Mouse (Mus musculus) heart, embryonic 13.5 days (tissue): ENCODE results near the gene Lama2. TPM values are rescaled to one million over a fixed set of nuclear protein-coding genes. Genes with fewer than 3 reads are reported as not detected.
A peak's percentile ranks its signal among the peaks of the same experiment; 100 is the strongest.

ENCODE experiments used
- ATAC-seq: fragments of 200-750 bp; cut with Nextera tagmentation; 2 replicates; pipeline ENCODE4 v1.8.0; 2017; ENCODE audit warnings: moderate TSS enrichment; ENCODE audit not compliant: insufficient number of reproducible peaks, low FRiP score, low TSS enrichment; ENCODE audit errors: extremely low read depth
- H3K27ac ChIP-seq: fragments of 300-500 bp; sonication (generic); replicated peaks from 2 replicates; pipeline ENCODE4 v1.5.1; 2015; ENCODE audit warnings: moderate library complexity, mild to moderate bottlenecking, inconsistent platforms
- H3K27me3 ChIP-seq: fragments of 300-500 bp; sonication (generic); replicated peaks from 2 replicates; pipeline ENCODE4 v1.6.1; 2015; ENCODE audit warnings: mild to moderate bottlenecking, inconsistent platforms
- H3K36me3 ChIP-seq: fragments of 300-500 bp; sonication (generic); 2 replicates; pipeline ENCODE4 v1.6.1; 2015; ENCODE audit warnings: mild to moderate bottlenecking, inconsistent platforms
- H3K4me1 ChIP-seq: fragments of 300-500 bp; sonication (generic); 2 replicates; pipeline ENCODE4 v1.6.1; 2015; ENCODE audit warnings: inconsistent platforms
- H3K4me2 ChIP-seq: fragments of 300-500 bp; sonication (generic); 2 replicates; pipeline ENCODE4 v1.6.1; 2015; ENCODE audit warnings: inconsistent platforms, mild to moderate bottlenecking, moderate library complexity
- H3K4me3 ChIP-seq: fragments of 300-500 bp; sonication (generic); 2 replicates; pipeline ENCODE4 v1.5.1; 2015; ENCODE audit warnings: moderate library complexity, mild to moderate bottlenecking, inconsistent platforms
- H3K9ac ChIP-seq: fragments of 300-500 bp; sonication (generic); 2 replicates; pipeline ENCODE4 v1.6.1; 2015; ENCODE audit warnings: inconsistent platforms, mild to moderate bottlenecking, moderate library complexity
- H3K9me3 ChIP-seq: fragments of 300-500 bp; sonication (generic); 2 replicates; pipeline ENCODE4 v1.6.1; 2016; ENCODE audit warnings: inconsistent platforms
- WGBS: fragments of 180-500 bp; shearing (Covaris S2); methylation state at CpG from one replicate; pipeline ENCODE4 v1.1.7; 2015; ENCODE audit warnings: mixed read lengths; 5-methylcytosine and 5-hydroxymethylcytosine counted together
- polyA plus RNA-seq: library from polyadenylated mRNA; unstranded; fragments of >200 nt; fragmentation: Nextera tagmentation; extraction: Ambion mirVana; gene quantifications from 2 replicates; pipeline ENCODE4 v1.2.1, GENCODE M21; 2015

Gene Lama2
- polyA plus RNA-seq, 1 experiment from 2014 or later = 13.8 TPM

- WGBS = 74% methylated on average over 3 of the region's 3 CpGs
- H3K4me1 ChIP-seq = no peaks in the 10 kb centered on the region
- H3K9me3 ChIP-seq = no peaks in the 10 kb centered on the region
- no peaks in the 10 kb centered on the region for H3K36me3 ChIP-seq
- no peak overlapping the region for H3K9ac ChIP-seq
- no peak for ATAC-seq
- H3K27ac ChIP-seq = no peak overlapping the region
- H3K4me2 ChIP-seq = no peak overlapping the region
- no peaks in the 10 kb centered on the region for H3K27me3 ChIP-seq
- no peak overlapping the region for H3K4me3 ChIP-seq
These were observed 454.8 kb downstream of the Lama2 start for GRCm38 (mm10) chr10:27164738-27165137.

- H3K4me3 ChIP-seq = no peak overlapping the region
- H3K4me2 ChIP-seq = no peak overlapping the region
- H3K9ac ChIP-seq = no peak overlapping the region
- no peaks in the 10 kb centered on the region for H3K36me3 ChIP-seq
- ATAC-seq = no peak; the same call in 1 of the 2 replicates
- H3K27ac ChIP-seq = no peak overlapping the region
- H3K27me3 ChIP-seq = no peaks in the 10 kb centered on the region
- no peaks in the 10 kb centered on the region for H3K4me1 ChIP-seq
- H3K9me3 ChIP-seq = no peaks in the 10 kb centered on the region
- WGBS = 75% methylated on average over 2 of the region's 2 CpGs
These were observed 457.2 kb downstream of the Lama2 start for GRCm38 (mm10) chr10:27162364-27162763.

GRCm38 (mm10) chr10:27150220-27150619 lies 469.3 kb downstream of the Lama2 start:
- Histone ChIP-seq H3K4me1 (no peaks in the 10 kb centered on the region), H3K4me3 (no peak overlapping the region), H3K4me2 (no peak overlapping the region), H3K27me3 (no peaks in the 10 kb centered on the region), H3K9ac (no peak overlapping the region), H3K27ac (no peak overlapping the region), H3K9me3 (no peaks in the 10 kb centered on the region), H3K36me3 (peaks cover 3% of the 10 kb centered on the region; the same call in 1 of the 2 replicates)
- WGBS = 76% methylated on average over 3 of the region's 3 CpGs
- no peak for ATAC-seq

- Histone ChIP-seq H3K4me1 (peaks cover 18% of the 10 kb centered on the region), H3K36me3 (no peaks in the 10 kb centered on the region), H3K9ac (no peak overlapping the region), H3K27ac (no peak overlapping the region), H3K9me3 (no peaks in the 10 kb centered on the region), H3K4me2 (no peak overlapping the region), H3K4me3 (no peak overlapping the region), H3K27me3 (no peaks in the 10 kb centered on the region)
- WGBS = 18% methylated on average over 3 of the region's 3 CpGs
- no peak for ATAC-seq
These were observed 479.1 kb downstream of the Lama2 start for GRCm38 (mm10) chr10:27140422-27140821.

GRCm38 (mm10) chr10:27135768-27136167 lies 483.8 kb downstream of the Lama2 start:
- H3K27ac ChIP-seq = no peak overlapping the region
- no peak overlapping the region for H3K9ac ChIP-seq
- ATAC-seq = no peak
- H3K27me3 ChIP-seq = no peaks in the 10 kb centered on the region
- no peak overlapping the region for H3K4me2 ChIP-seq
- no peak overlapping the region for H3K4me3 ChIP-seq
- no peaks in the 10 kb centered on the region for H3K36me3 ChIP-seq
- 69% methylated on average over 1 of the region's 1 CpGs for WGBS
- peaks cover 31% of the 10 kb centered on the region for H3K4me1 ChIP-seq
- no peaks in the 10 kb centered on the region for H3K9me3 ChIP-seq

GRCm38 (mm10) chr10:27133135-27133534 lies 486.4 kb downstream of the Lama2 start:
- H3K4me3 ChIP-seq = no peak overlapping the region
- peaks cover 23% of the 10 kb centered on the region for H3K4me1 ChIP-seq
- no peak for ATAC-seq
- H3K36me3 ChIP-seq = no peaks in the 10 kb centered on the region
- H3K9ac ChIP-seq = no peak overlapping the region
- H3K4me2 ChIP-seq = no peak overlapping the region
- WGBS = 9% methylated on average over 1 of the region's 1 CpGs
- H3K27ac ChIP-seq = no peak overlapping the region
- H3K27me3 ChIP-seq = no peaks in the 10 kb centered on the region
- H3K9me3 ChIP-seq = no peaks in the 10 kb centered on the region

- H3K4me1 ChIP-seq = peaks cover 14% of the 10 kb centered on the region
- no peaks in the 10 kb centered on the region for H3K36me3 ChIP-seq
- 46% methylated on average over 2 of the region's 2 CpGs for WGBS
- ATAC-seq = no peak
- no peak overlapping the region for H3K4me3 ChIP-seq
- no peaks in the 10 kb centered on the region for H3K27me3 ChIP-seq
- no peak overlapping the region for H3K9ac ChIP-seq
- no peak overlapping the region for H3K4me2 ChIP-seq
- H3K27ac ChIP-seq = peak overlapping the region; percentile 34
- no peaks in the 10 kb centered on the region for H3K9me3 ChIP-seq
These were observed 492.1 kb downstream of the Lama2 start for GRCm38 (mm10) chr10:27127454-27127853.

- Histone ChIP-seq H3K4me2 (no peak overlapping the region), H3K4me3 (no peak overlapping the region), H3K36me3 (no peaks in the 10 kb centered on the region), H3K9me3 (no peaks in the 10 kb centered on the region), H3K27me3 (no peaks in the 10 kb centered on the region), H3K9ac (no peak overlapping the region), H3K4me1 (peaks cover 14% of the 10 kb centered on the region), H3K27ac (no peak overlapping the region)
- 74% methylated on average over 5 of the region's 5 CpGs for WGBS
- no peak for ATAC-seq
These were observed 495.8 kb downstream of the Lama2 start for GRCm38 (mm10) chr10:27123763-27124162.

- no peaks in the 10 kb centered on the region for H3K9me3 ChIP-seq
- 0 out of 2 replicates have a peak, but pooled peaks cover 3% of the 10 kb centered on the region for H3K36me3 ChIP-seq
- WGBS = 74% methylated on average over 3 of the region's 3 CpGs
- no peak overlapping the region for H3K9ac ChIP-seq
- no peak overlapping the region for H3K4me2 ChIP-seq
- no peaks in the 10 kb centered on the region for H3K4me1 ChIP-seq
- H3K4me3 ChIP-seq = no peak overlapping the region
- no peaks in the 10 kb centered on the region for H3K27me3 ChIP-seq
- H3K27ac ChIP-seq = no peak overlapping the region
- ATAC-seq = no peak
These were observed 501.7 kb downstream of the Lama2 start for GRCm38 (mm10) chr10:27117815-27118214.

GRCm38 (mm10) chr10:27116938-27117647 lies 502.5 kb downstream of the Lama2 start:
- H3K27me3 ChIP-seq = no peaks in the 10 kb centered on the region
- 78% methylated on average over 2 of the region's 2 CpGs for WGBS
- no peaks in the 10 kb centered on the region for H3K4me1 ChIP-seq
- no peak overlapping the region for H3K27ac ChIP-seq
- H3K36me3 ChIP-seq = 0 out of 2 replicates have a peak, but pooled peaks cover 3% of the 10 kb centered on the region
- no peaks in the 10 kb centered on the region for H3K9me3 ChIP-seq
- no peak overlapping the region for H3K4me2 ChIP-seq
- H3K9ac ChIP-seq = no peak overlapping the region
- ATAC-seq = no peak
- no peak overlapping the region for H3K4me3 ChIP-seq

- WGBS = 80% methylated on average over 3 of the region's 3 CpGs
- Histone ChIP-seq H3K36me3 (0 out of 2 replicates have a peak, but pooled peaks cover 3% of the 10 kb centered on the region), H3K4me3 (no peak overlapping the region), H3K9ac (no peak overlapping the region), H3K9me3 (no peaks in the 10 kb centered on the region), H3K4me1 (no peaks in the 10 kb centered on the region), H3K4me2 (no peak overlapping the region), H3K27me3 (no peaks in the 10 kb centered on the region), H3K27ac (no peak overlapping the region)
- no peak for ATAC-seq
These were observed 505.4 kb downstream of the Lama2 start for GRCm38 (mm10) chr10:27114131-27114530.

GRCm38 (mm10) chr10:27103811-27104210 lies 515.7 kb downstream of the Lama2 start:
- no peak overlapping the region for H3K4me2 ChIP-seq
- no peaks in the 10 kb centered on the region for H3K27me3 ChIP-seq
- H3K4me1 ChIP-seq = no peaks in the 10 kb centered on the region
- no peaks in the 10 kb centered on the region for H3K9me3 ChIP-seq
- no peak overlapping the region for H3K27ac ChIP-seq
- no peaks in the 10 kb centered on the region for H3K36me3 ChIP-seq
- no peak for ATAC-seq
- H3K4me3 ChIP-seq = no peak overlapping the region
- no peak overlapping the region for H3K9ac ChIP-seq
- WGBS = 69% methylated on average over 5 of the region's 5 CpGs
